Mouse (Mus musculus): ENCODE results near the gene Arl8b.
A peak's percentile ranks its signal among the peaks of the same experiment; 100 is the strongest.
"Not testable (repeated sequence)": the region's sequence is repeated elsewhere in the genome, so short reads cannot be mapped to it uniquely, and the experiment has no call there.

The Arl8b gene

DNA sequence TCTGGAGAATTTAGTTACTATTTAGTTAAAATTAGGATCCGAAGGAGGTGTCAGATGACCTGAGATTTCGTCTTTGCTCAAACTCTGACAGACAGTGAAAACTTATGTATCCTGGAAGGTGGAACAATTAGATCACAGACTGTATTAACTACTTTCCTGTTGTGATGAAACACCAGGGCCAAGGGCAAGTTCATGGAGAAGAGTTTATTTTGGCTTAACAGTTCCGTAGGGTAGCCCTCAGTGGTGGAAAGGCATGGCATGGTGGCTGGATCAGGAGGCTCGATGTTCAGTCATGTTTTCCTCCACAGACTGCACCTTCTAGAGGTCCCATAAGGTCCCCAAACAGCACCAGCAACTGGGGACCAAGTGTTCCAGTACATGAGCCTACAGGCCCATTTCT, 54.2 kb downstream of the Arl8b start:
- DNase-seq = no peak

DNA sequence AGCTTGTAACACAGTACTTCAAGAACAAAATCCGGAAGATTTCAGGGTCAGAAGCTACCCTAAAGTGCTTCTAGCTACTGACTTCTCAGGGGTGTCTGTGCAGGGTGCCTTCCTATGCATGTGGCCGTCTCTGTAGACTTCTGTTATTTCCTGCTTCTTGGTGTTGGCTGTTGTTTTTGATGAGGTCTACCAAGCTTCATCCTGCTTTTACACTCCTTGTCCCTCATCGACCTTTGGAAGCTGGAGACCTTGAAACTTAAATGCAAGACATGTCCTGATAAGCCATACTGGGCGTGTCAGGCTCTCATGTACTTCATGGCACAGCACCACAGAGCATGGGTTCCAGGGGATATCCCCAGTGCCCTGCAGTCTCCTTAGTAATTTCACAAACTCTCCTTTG, 55.1 kb downstream of the Arl8b start:
- no peak for DNase-seq

DNA sequence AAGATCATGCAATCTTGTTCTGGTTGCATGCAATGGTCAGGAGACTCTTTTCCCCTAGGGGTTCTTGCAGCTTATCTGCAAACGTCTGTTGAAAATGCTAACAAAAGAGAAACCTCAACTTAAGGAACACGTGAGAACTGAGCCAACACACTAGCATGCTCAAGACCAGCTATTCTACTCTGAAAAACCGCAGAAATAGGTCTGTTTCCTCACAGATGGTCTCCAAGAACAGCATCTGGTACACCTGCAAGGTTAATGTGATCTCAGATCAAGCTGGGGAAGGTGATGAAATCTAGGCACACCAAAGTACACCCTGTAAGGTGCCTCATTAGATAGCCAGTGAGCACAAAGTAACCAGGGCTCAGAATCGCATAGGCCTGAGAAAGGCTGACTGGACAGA, 56.5 kb downstream of the Arl8b start:
- DNase-seq = no peak

DNA sequence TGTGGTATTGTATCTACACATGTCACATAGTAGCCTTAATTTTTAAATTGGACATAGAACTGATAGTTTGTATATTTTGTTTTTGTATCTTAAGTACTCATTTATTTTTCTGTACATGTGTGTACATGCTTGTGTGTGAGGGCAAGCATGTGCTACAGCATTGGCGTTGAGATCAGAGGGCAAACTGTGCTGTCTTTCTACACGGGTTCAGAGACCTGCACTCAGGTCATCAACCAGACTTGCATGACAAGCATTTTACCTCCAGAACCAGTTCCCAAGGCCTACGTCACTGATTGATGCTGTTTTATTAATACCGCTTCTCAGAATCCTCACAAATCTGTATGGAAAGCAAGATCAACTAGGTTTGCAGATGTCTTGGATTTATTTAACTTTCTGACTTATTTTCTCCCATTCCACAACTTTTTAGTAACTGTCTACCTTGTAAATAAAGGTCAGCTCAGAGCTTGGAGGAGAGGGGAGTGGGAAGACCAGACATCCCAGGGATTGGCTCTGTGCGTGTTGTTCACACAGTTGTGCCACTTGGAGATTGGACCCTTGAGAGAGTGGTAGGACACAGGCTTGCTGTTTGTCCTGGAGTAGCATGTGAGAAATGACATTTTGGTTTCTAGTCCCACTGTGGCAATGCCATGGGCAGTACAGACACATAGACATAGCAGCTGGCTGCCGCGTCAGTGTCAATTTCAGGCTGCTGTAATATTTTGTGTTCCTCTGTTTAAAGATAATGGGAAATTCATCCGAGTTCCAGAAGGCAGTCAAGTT, 58.2 kb downstream of the Arl8b start:
- no peak for DNase-seq

DNA sequence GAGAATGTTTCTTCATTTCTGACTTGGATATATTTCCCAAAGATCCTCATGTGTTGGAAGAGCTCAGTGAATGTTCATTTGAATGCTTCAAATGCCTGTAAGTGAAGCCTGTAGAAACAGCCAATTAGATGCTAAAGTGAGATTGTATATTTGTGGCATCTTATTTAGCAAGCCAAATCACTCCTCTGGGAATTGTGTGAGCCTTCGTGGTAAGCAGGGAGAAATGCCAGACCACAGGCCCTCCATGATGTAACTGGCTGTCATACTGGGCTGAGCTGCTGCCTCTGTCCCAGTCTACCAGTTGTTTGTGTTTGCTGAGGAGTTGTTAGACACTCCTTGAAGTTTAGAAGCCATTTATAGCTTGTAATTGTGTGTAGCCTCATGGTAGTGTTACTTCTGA, 60.8 kb downstream of the Arl8b start:
- DNase-seq = no peak

DNA sequence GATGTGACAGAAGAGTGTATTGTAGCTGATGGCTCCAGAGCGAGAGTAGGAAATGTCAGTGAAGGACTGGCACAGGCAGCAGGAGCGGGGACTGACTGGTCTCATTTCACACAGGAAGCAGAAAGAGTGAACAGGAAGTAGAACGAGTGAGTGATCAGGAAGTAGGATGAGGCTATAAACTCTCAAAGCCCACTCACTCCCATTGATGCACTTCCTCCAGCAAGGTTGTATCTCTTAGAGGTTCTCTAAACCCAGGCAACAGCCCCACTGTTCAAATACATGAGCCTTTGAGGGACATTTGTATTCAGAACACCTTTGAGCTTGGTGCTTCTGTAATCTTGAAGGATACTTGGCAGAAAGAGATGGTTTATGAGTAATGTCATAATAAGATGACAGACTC, 61.2 kb downstream of the Arl8b start:
- DNase-seq = no peak

DNA sequence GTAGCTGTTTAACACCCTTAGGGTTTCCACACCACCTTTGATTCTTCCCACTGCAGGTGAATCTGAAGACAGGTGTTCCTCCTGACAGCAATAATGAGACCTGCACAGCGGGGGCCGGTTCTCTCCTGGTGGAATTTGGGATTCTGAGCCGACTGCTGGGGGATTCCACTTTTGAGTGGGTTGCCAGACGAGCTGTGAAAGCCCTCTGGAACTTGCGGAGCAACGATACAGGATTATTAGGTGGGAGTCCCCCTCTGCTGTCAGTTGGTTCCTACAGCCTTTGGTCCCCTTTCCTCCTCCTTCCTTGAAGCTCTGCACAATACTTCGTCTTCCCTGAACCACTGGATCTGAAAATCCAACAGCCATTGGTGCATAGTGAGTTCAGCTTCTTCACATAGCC, 61.9 kb downstream of the Arl8b start:
- DNase-seq = no peak

DNA sequence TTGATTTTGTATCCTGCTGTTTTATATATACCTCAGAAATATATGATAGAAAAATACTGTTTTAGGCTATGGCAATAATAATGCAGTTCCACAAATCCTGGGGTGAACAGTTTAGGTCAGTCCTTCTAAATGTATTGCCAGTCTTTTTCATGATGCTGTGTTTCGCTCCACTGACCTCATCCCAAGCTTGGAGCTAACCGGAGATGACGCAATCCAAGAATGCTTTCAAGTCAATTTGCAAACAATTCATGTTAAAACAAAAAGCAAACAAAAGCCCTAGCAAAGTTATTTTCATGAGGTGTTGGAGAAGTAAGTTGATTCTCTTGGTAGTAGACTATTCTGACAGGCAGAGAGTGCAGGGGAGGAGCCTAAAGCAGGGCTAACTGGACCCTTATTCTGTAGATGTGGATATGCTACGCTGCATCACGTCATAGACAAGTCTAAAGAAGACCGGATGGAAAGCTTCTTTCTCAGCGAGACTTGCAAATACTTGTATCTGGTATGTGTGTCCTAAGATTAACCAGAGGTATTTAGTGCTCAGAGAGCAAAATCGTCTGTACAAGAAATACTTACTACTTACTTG, 69.3 kb downstream of the Arl8b start:
- no peak for DNase-seq

DNA sequence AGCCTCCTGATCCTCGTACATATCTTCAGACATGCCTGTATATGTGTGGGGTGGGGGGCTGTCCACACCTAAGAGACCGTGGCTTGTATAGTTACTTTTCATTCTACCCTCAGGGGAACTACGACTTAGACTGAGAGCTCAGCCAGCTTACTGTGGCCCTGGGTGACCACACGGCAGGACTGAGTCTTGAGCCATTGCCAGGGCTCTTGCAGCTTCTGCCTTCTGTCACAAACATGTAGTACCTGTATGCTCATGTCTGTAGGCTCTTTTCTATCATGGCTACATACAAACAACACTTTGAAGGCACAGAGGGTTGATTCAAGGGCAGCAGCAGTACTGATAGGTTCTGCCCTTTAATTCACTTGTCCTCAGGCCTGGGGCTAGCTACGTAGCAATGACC, 70.1 kb downstream of the Arl8b start:
- peak; percentile 10 for DNase-seq

DNA sequence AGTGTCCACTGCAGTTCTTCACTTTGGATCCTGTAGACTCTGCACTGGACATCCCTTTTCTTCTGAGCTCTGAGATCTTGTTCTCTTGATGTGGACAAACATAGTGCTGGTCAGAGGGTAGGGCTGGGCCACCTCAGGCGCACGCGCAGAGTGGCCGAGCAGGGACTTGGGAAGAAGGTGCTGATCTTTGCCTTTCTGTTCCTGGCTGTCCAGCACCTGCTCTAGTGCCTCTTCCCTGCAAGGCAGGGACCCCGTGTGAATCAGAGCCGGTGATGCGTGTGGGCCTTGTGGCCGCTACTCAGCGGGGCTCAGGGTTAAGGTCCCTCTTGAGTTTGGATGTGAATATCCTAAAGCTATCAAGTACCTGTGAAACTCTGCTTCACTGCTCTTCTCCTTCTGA, 75.7 kb downstream of the Arl8b start:
- no peak for DNase-seq

DNA sequence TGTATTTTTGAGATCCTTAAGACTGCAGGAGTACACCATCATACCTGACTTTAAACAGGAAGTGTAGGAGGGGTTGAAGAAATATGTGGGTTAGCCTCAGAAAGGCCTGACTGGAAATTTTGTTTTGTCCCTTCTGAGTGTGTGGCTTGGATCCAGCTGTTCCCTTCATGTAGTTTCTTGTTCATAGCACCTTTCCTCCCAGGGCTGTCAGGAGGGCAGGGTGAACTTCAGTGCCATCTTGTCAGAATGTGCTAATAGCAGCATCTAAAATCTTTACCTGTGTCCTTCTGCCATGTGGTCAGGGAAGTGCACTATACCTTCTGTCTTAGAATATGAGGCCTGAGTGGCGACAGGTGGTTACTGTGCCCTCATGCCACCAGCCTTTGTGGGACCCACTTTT, 78.3 kb downstream of the Arl8b start:
- DNase-seq = no peak

DNA sequence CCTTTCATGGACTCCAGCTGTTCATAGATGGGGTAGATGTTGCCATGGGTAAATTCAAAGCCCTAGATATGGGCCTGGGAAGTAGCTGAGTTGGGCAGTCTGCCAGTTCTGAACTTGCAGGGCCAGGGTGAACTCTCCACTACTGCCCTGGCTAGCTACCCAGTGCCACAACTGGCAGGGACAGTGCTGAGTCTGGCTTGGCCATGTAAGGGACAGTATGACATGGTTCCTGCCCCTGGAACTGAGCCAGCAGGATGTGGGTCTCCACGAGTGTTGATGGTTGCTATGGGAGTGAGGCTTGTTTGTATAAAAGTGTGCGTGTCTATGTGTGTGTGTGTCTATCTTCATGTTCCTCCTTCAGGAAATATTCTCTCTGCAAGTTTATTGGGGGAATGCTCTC, 79.6 kb downstream of the Arl8b start:
- no peak for DNase-seq

DNA sequence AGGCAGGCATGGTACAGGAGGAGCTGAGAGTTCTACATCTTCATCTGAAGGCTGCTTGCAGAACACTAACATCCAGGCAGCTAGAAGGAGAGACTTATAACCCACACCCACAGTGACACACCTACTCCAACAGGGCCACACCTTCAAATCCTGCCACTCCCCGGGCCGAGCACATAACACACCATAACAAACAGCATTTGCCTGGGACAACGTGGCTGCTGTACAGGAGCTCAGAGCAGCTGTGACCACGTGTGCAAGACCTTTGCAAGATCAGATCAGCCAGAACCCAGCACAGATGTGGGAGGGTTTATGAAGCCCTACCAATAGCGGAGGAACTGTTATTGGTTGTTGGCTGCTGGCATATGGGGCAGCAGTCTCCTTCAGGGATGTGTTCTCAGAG, 83.4 kb downstream of the Arl8b start:
- no peak for DNase-seq

DNA sequence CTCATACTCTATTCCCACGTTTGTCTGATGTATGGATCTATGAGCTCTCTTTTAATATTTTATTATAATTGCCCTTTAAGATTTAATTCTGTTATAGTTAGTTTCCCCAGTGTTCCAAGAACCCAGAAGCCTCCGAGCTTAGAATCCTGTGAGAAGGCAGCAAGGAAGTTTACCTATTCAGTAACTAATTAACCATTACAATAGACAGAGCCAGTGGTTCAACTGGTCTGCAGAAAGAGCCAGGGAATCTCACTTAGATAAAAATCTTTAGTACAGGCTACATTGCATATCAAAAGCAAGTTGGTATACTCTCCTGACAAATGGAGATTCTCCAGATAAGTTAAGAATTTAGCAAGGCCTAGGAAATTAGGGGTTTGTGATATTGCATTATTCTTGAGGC, 86.1 kb downstream of the Arl8b start:
- not testable (repeated sequence) for DNase-seq

DNA sequence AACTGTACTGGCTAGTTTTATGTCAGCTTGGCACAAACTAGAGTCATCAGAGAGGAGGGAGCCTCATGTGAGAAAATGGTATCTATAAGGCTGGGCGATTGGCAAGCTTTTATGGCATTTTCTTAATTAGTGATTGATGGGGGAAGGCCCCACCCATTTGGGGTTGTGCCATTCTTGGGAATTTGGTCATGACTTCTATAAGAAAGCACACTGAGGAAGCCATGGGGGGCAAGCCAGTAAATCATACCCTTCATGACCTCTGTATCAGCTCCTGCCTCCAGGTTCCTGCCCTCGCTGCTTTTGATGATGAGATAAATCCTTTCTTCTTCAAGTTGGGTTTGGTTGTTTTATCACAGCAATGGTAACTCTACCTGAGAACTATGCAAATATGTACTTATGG, 87.5 kb downstream of the Arl8b start:
- DNase-seq = no peak

DNA sequence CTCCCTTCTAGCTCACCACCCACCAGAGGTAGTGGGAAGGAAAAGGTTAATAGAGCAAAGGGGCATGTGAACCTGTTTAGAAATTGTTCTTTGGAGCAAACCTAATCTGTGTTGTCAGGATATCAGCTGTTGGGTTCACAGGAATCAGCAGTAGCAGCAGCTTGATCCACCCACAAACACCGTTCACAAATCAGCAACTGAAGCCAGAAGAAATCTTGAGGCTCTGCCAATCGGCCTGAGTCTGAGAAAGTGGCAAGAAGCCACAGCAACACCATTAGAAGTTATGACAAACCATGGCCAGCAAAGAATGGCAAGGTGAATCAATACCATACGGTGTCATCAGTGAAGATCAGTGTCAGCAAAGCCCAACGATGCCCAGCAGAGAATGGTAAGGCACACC, 88.4 kb downstream of the Arl8b start:
- DNase-seq = no peak

Measured in cerebellum, adult 11-12 months (tissue).